Mouse (Mus musculus): ENCODE measurements around the gene Trim47. TPM values are rescaled to one million over a fixed set of nuclear protein-coding genes. Genes with fewer than 3 reads are reported as not detected.

Trim47 gene
- total RNA-seq, 2 experiments from 2014 or later, result 43.3 to 49.7 TPM

- intact Hi-C loops (cut with DNase I), result no loop called here
- DNase-seq, result no peak
Observed at GRCm38 (mm10) chr11:116075539-116076265, 51.3 kb downstream of the Trim47 start.

GRCm38 (mm10) chr11:116074436-116074991 lies 52.5 kb downstream of the Trim47 start:
- intact Hi-C loops (cut with DNase I), result no loop called here
- no peak for DNase-seq

- intact Hi-C loops (cut with DNase I), result no loop called here
Observed at GRCm38 (mm10) chr11:116072608-116073007, 54.4 kb downstream of the Trim47 start.

GRCm38 (mm10) chr11:116071510-116071909 lies 55.5 kb downstream of the Trim47 start:
- intact Hi-C loops (cut with DNase I), result no loop called here
- no peak for DNase-seq

More at GRCm38 (mm10) chr11:116072608-116073007, 54.4 kb downstream of the Trim47 start:
- no peak for DNase-seq

- intact Hi-C loops (cut with DNase I), result no loop called here
- DNase-seq, result no peak
Observed at GRCm38 (mm10) chr11:116065345-116065744, 61.7 kb downstream of the Trim47 start.

- DNase-seq, result no peak
- intact Hi-C loops (cut with DNase I), result no loop called here
Observed at GRCm38 (mm10) chr11:116064187-116064867, 62.7 kb downstream of the Trim47 start.

GRCm38 (mm10) chr11:116063562-116063961 lies 63.4 kb downstream of the Trim47 start:
- DNase-seq, result peak in 1 of 2 experiments; percentile 38
- intact Hi-C loops (cut with DNase I), result no loop called here

- intact Hi-C loops (cut with DNase I), result no loop called here
Observed at GRCm38 (mm10) chr11:116062521-116062920, 64.5 kb downstream of the Trim47 start.

GRCm38 (mm10) chr11:116061641-116062415 lies 65.2 kb downstream of the Trim47 start:
- intact Hi-C loops (cut with DNase I), result no loop called here
- DNase-seq, result no peak

More at GRCm38 (mm10) chr11:116062521-116062920, 64.5 kb downstream of the Trim47 start:
- no peak for DNase-seq

- no peak for DNase-seq
- intact Hi-C loops (cut with DNase I), result no loop called here
Observed at GRCm38 (mm10) chr11:116060596-116060995, 66.4 kb downstream of the Trim47 start.

GRCm38 (mm10) chr11:116059691-116060025 lies 67.4 kb downstream of the Trim47 start:
- no peak for DNase-seq
- intact Hi-C loops (cut with DNase I), result no loop called here

- DNase-seq, result no peak
- intact Hi-C loops (cut with DNase I), result no loop called here
Observed at GRCm38 (mm10) chr11:116058868-116059690, 67.9 kb downstream of the Trim47 start.

- no peak for DNase-seq
- intact Hi-C loops (cut with DNase I), result no loop called here
Observed at GRCm38 (mm10) chr11:116058022-116058614, 68.9 kb downstream of the Trim47 start.

GRCm38 (mm10) chr11:116057237-116057881 lies 69.7 kb downstream of the Trim47 start:
- intact Hi-C loops (cut with DNase I), result no loop called here
- DNase-seq, result no peak

GRCm38 (mm10) chr11:116055873-116056272 lies 71.1 kb downstream of the Trim47 start:
- intact Hi-C loops (cut with DNase I), result no loop called here

More at GRCm38 (mm10) chr11:116055873-116056272, 71.1 kb downstream of the Trim47 start:
- DNase-seq, result no peak
